Mouse (Mus musculus): Measurements from ENCODE around the gene Ppp2r5a. TPM values are rescaled to one million over a fixed set of nuclear protein-coding genes. Genes with fewer than 3 reads are reported as not detected.

Gene Ppp2r5a
- polyA plus RNA-seq, 1 experiment: 28.1 TPM

DNA sequence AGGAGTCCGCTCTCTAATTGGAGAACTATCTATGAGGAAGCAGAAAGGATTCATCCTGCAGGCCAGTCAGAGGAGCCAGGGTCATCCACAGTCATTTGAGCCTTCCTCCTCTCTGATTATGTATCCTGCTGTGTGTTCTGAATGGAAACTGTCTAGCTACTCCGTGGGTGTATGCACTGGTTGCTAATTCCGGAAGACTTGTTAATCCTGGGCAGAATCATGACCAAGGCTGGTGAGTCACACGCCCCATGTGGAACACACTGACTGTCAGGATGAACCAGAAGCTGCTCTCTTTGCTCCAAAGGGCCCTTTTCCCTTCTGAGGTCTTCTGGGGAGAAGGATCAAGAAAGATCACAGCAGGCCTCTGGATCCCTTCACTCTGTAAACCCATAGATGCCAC lies 35.5 kb upstream of the Ppp2r5a start:
- no peak for TF ChIP-seq TCF12 (IDR thresholded peaks at IDR 0.05; ENCODE audit: insufficient read depth, poor library complexity, severe bottlenecking)
- no peak for TF ChIP-seq CEBPB (IDR thresholded peaks at IDR 0.05; ENCODE audit: insufficient read depth, poor library complexity, severe bottlenecking)
- TF ChIP-seq USF1 (IDR thresholded peaks at IDR 0.05; ENCODE audit: low read depth): no peak
- peak; percentile 22 for TF ChIP-seq SRF (IDR thresholded peaks at IDR 0.05; ENCODE audit: control insufficient read depth, insufficient read length, low read depth)
- TF ChIP-seq MAX (IDR thresholded peaks at IDR 0.05; ENCODE audit: low read depth): no peak
- TF ChIP-seq MYOD1 (IDR thresholded peaks at IDR 0.05; ENCODE audit: control insufficient read depth in 1 of 3, insufficient read length in 2 of 3, low read depth in 2 of 3): peak in 1 of 3 experiments; percentile 39
- H3K79me2 ChIP-seq (ENCODE audit: control insufficient read depth, insufficient read depth): no peaks in the 10 kb centered on the region
- no peak overlapping the region for H3K4me2 ChIP-seq (ENCODE audit: low read depth)
- H3K4me3 ChIP-seq: no peak overlapping the region
- no peak overlapping the region for H3ac ChIP-seq (ENCODE audit: control insufficient read depth, insufficient read length)
- no peaks in the 10 kb centered on the region for H3K27me3 ChIP-seq (ENCODE audit: control insufficient read depth, insufficient read depth, insufficient read length)
- no peaks in the 10 kb centered on the region for H3K36me3 ChIP-seq (ENCODE audit: control insufficient read depth, insufficient read depth)

GRCm38 (mm10) chr1:191436647-191437046 lies 33.6 kb upstream of the Ppp2r5a start:
- Histone ChIP-seq H3K4me2 (ENCODE audit: low read depth) (no peak overlapping the region), H3ac (ENCODE audit: control insufficient read depth, insufficient read length) (no peak overlapping the region), H3K79me2 (ENCODE audit: control insufficient read depth, insufficient read depth) (no peaks in the 10 kb centered on the region), H3K4me3 (no peak overlapping the region), H3K27me3 (ENCODE audit: control insufficient read depth, insufficient read depth, insufficient read length) (no peaks in the 10 kb centered on the region), H3K36me3 (ENCODE audit: control insufficient read depth, insufficient read depth) (no peaks in the 10 kb centered on the region)
- TF ChIP-seq CEBPB (IDR thresholded peaks at IDR 0.05; ENCODE audit: insufficient read depth, poor library complexity, severe bottlenecking) (no peak), POLR2AphosphoS2 (IDR thresholded peaks at IDR 0.05; ENCODE audit: insufficient read length, low read depth) (no peak), REST (IDR thresholded peaks at IDR 0.05; ENCODE audit: insufficient read depth, insufficient read length) (no peak), MAX (IDR thresholded peaks at IDR 0.05; ENCODE audit: low read depth) (no peak), SRF (IDR thresholded peaks at IDR 0.05; ENCODE audit: control insufficient read depth, insufficient read length, low read depth) (no peak), TCF3 (IDR thresholded peaks at IDR 0.05; ENCODE audit: insufficient read length, low read depth) (no peak), MYOG (IDR thresholded peaks at IDR 0.05; ENCODE audit: control insufficient read depth in 1 of 3, insufficient read depth in 1 of 3, insufficient read length in 2 of 3, low read depth in 2 of 3) (no peak), POLR2A (IDR thresholded peaks at IDR 0.05; ENCODE audit: insufficient read length, low read depth) (no peak), E2F4 (IDR thresholded peaks at IDR 0.05; ENCODE audit: insufficient read depth) (no peak), TCF12 (IDR thresholded peaks at IDR 0.05; ENCODE audit: insufficient read depth, poor library complexity, severe bottlenecking) (no peak), MYOD1 (IDR thresholded peaks at IDR 0.05; ENCODE audit: control insufficient read depth in 1 of 3, insufficient read length in 2 of 3, low read depth in 2 of 3) (no peak), USF1 (IDR thresholded peaks at IDR 0.05; ENCODE audit: low read depth) (no peak)

DNA sequence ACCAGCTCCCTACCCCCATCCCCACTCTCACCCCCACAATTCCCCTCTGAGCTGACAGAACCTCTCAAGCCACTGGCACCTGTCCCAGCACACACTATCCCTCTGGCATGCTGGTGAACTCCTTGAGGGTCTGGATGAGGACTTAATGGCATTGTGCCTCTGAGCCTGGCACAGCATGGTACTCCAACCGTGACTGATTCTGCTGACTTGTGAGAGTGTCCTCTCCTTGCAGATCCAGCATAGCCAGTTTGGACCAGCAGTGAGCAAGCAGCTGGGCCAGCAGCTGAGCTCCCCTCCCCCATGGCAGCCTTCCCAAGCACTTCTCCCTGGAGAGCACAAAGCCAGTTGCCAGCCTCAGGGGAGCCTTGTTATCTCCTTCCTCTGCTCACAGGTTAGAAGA lies 32.3 kb upstream of the Ppp2r5a start:
- TF ChIP-seq SRF (IDR thresholded peaks at IDR 0.05; ENCODE audit: control insufficient read depth, insufficient read length, low read depth) (no peak), TCF12 (IDR thresholded peaks at IDR 0.05; ENCODE audit: insufficient read depth, poor library complexity, severe bottlenecking) (peak; percentile 26), MYOD1 (IDR thresholded peaks at IDR 0.05; ENCODE audit: control insufficient read depth in 1 of 3, insufficient read length in 2 of 3, low read depth in 2 of 3) (peak in 2 of 3 experiments; percentile 76 to 80), CEBPB (IDR thresholded peaks at IDR 0.05; ENCODE audit: insufficient read depth, poor library complexity, severe bottlenecking) (no peak), USF1 (IDR thresholded peaks at IDR 0.05; ENCODE audit: low read depth) (no peak), TCF3 (IDR thresholded peaks at IDR 0.05; ENCODE audit: insufficient read length, low read depth) (peak; percentile 66), MYOG (IDR thresholded peaks at IDR 0.05; ENCODE audit: control insufficient read depth in 1 of 3, insufficient read depth in 1 of 3, insufficient read length in 2 of 3, low read depth in 2 of 3) (peak; percentile 68 to 92 (median 86))
- no peak overlapping the region for H3K4me3 ChIP-seq
- no peaks in the 10 kb centered on the region for H3K79me2 ChIP-seq (ENCODE audit: control insufficient read depth, insufficient read depth)
- H3ac ChIP-seq (ENCODE audit: control insufficient read depth, insufficient read length): no peak overlapping the region
- no peaks in the 10 kb centered on the region for H3K27me3 ChIP-seq (ENCODE audit: control insufficient read depth, insufficient read depth, insufficient read length)
- no peak overlapping the region for H3K4me2 ChIP-seq (ENCODE audit: low read depth)
- no peaks in the 10 kb centered on the region for H3K36me3 ChIP-seq (ENCODE audit: control insufficient read depth, insufficient read depth)

DNA sequence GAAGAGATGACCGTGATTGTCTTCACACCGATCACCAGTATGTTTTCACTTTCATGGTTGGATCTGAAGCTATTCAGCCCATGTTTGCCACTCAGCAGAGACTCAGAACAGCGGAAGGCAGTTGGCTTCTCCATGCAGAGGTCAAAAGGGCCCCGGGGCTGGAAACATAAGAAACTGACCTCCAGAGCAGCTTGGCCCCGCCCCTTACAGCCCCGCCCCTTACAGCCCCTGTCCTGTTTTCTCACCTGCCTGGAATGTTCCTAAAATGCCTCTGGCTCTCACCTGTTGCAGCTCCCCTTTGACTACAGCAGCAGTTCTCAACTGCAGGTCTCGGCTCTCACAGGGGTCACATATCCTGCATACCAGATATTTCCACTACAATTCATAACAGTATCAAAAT lies 29.5 kb upstream of the Ppp2r5a start:
- no peak overlapping the region for H3K4me2 ChIP-seq (ENCODE audit: low read depth)
- no peaks in the 10 kb centered on the region for H3K79me2 ChIP-seq (ENCODE audit: control insufficient read depth, insufficient read depth)
- no peaks in the 10 kb centered on the region for H3K27me3 ChIP-seq (ENCODE audit: control insufficient read depth, insufficient read depth, insufficient read length)
- TF ChIP-seq MYOG (IDR thresholded peaks at IDR 0.05; ENCODE audit: control insufficient read depth in 1 of 3, insufficient read depth in 1 of 3, insufficient read length in 2 of 3, low read depth in 2 of 3): no peak
- TF ChIP-seq REST (IDR thresholded peaks at IDR 0.05; ENCODE audit: insufficient read depth, insufficient read length): no peak
- TF ChIP-seq TCF3 (IDR thresholded peaks at IDR 0.05; ENCODE audit: insufficient read length, low read depth): no peak
- TF ChIP-seq CEBPB (IDR thresholded peaks at IDR 0.05; ENCODE audit: insufficient read depth, poor library complexity, severe bottlenecking): no peak
- no peak for TF ChIP-seq SRF (IDR thresholded peaks at IDR 0.05; ENCODE audit: control insufficient read depth, insufficient read length, low read depth)
- TF ChIP-seq TCF12 (IDR thresholded peaks at IDR 0.05; ENCODE audit: insufficient read depth, poor library complexity, severe bottlenecking): no peak
- no peak overlapping the region for H3K4me3 ChIP-seq
- no peaks in the 10 kb centered on the region for H3K36me3 ChIP-seq (ENCODE audit: control insufficient read depth, insufficient read depth)
- no peak overlapping the region for H3ac ChIP-seq (ENCODE audit: control insufficient read depth, insufficient read length)

DNA sequence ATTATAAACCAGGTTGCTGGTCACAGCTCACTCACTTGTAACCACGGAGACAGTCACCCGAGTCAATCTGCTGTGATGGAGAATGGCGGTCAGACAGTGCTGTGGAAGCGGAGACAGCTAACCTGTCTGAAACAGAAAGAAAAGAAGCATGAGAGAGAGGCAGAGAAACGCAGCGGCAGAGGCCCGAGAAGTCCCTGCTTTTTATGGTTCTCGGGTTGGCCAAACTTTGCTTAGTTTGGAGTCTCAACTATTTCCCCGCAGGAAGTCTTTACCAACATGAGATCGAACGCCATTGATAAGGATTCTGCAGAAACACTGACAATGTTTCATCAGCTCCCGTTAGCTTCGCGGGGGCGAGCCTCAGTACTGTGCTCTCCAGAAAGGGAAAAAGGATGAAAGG lies 29.0 kb upstream of the Ppp2r5a start:
- Histone ChIP-seq H3K27me3 (ENCODE audit: control insufficient read depth, insufficient read depth, insufficient read length) (no peaks in the 10 kb centered on the region), H3K4me3 (no peak overlapping the region), H3K36me3 (ENCODE audit: control insufficient read depth, insufficient read depth) (no peaks in the 10 kb centered on the region), H3ac (ENCODE audit: control insufficient read depth, insufficient read length) (no peak overlapping the region), H3K79me2 (ENCODE audit: control insufficient read depth, insufficient read depth) (no peaks in the 10 kb centered on the region), H3K4me2 (ENCODE audit: low read depth) (no peak overlapping the region)
- TF ChIP-seq MAX (IDR thresholded peaks at IDR 0.05; ENCODE audit: low read depth) (no peak), MYOD1 (IDR thresholded peaks at IDR 0.05; ENCODE audit: control insufficient read depth in 1 of 3, insufficient read length in 2 of 3, low read depth in 2 of 3) (no peak), TCF3 (IDR thresholded peaks at IDR 0.05; ENCODE audit: insufficient read length, low read depth) (no peak), REST (IDR thresholded peaks at IDR 0.05; ENCODE audit: insufficient read depth, insufficient read length) (no peak), SRF (IDR thresholded peaks at IDR 0.05; ENCODE audit: control insufficient read depth, insufficient read length, low read depth) (no peak), POLR2A (IDR thresholded peaks at IDR 0.05; ENCODE audit: insufficient read length, low read depth) (no peak), TCF12 (IDR thresholded peaks at IDR 0.05; ENCODE audit: insufficient read depth, poor library complexity, severe bottlenecking) (no peak), POLR2AphosphoS2 (IDR thresholded peaks at IDR 0.05; ENCODE audit: insufficient read length, low read depth) (no peak), CEBPB (IDR thresholded peaks at IDR 0.05; ENCODE audit: insufficient read depth, poor library complexity, severe bottlenecking) (no peak), USF1 (IDR thresholded peaks at IDR 0.05; ENCODE audit: low read depth) (no peak)

All from myocyte (in vitro differentiated cells).